Mouse (Mus musculus): Measurements from ENCODE around the gene Tbc1d22a.

DNA sequence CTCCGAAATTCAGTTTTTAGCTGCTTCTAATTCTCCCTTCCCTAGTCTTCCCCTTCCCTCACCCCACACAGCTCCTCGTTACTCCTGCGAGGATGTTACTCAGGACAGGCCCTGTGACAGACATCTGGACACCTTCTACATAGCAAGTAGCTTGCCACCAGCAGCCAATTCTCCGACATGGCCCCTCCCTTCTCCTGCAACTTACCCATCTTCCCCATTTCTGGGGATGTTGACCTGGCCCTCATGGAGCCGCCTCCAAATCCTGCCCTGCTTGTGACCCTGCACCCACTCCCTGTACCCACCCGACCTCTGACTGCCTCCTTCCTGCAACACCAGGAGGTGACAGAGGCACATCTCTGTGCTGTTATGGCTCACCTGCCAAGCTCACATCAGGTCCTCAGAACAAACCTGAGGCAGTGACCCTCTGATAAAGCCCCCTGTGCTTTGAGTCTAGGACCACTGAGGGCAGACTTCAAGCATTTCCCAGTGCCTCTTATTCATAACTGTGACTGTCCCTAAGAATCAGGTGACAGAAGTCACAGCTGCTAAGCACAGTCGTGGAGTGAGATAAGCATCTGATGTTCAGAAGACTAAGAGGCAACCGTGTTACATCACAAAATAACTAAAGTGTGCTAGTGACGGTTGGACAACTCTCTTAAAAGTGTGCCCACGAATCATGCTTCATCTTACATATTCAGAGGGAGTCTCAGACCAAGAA lies 46.3 kb upstream of the Tbc1d22a start:
- TF ChIP-seq ZNF384 (IDR thresholded peaks at IDR 0.05; ENCODE audit: low read depth, low read length), result no peak
- no peak for TF ChIP-seq HCFC1 (IDR thresholded peaks at IDR 0.05; ENCODE audit: borderline replicate concordance, insufficient read depth, low read length)
- no peak for TF ChIP-seq MAFK (IDR thresholded peaks at IDR 0.05; ENCODE audit: insufficient read depth, low read depth, low read length)
- no peak for TF ChIP-seq ZC3H11A (IDR thresholded peaks at IDR 0.05; ENCODE audit: borderline replicate concordance, low read depth, low read length)

All from ES-E14 (cell line).